Mouse (Mus musculus) kidney, embryonic 16.5 days (tissue): ENCODE results near the gene Slc31a1. TPM values are rescaled to one million over a fixed set of nuclear protein-coding genes. Genes with fewer than 3 reads are reported as not detected.

Experiments used
- ATAC-seq: fragments of 200-750 bp; cut with Nextera tagmentation; 2 replicates; pipeline ENCODE4 v1.8.0; 2017; ENCODE audit warnings: moderate TSS enrichment; ENCODE audit not compliant: low FRiP score, low TSS enrichment
- H3K27ac ChIP-seq: fragments of 300-500 bp; sonication (generic); 2 replicates; pipeline ENCODE4 v1.5.1; 2014; ENCODE audit warnings: low read length
- H3K27me3 ChIP-seq: fragments of 300-500 bp; sonication (generic); 2 replicates; pipeline ENCODE4 v1.6.1; 2014; ENCODE audit warnings: low read length, control low read depth, mixed read lengths; ENCODE audit not compliant: insufficient read depth
- H3K36me3 ChIP-seq: fragments of 300-500 bp; sonication (generic); 2 replicates; pipeline ENCODE4 v1.6.1; 2014; ENCODE audit warnings: low read length, control low read depth, mixed read lengths; ENCODE audit not compliant: insufficient read depth
- H3K4me1 ChIP-seq: fragments of 300-500 bp; sonication (generic); 2 replicates; pipeline ENCODE4 v1.6.1; 2014; ENCODE audit warnings: low read length, control low read depth, mixed read lengths; ENCODE audit not compliant: insufficient read depth
- H3K4me2 ChIP-seq: fragments of 300-500 bp; sonication (generic); replicated peaks from 2 replicates; pipeline ENCODE4 v1.6.1; 2014; ENCODE audit warnings: low read depth, low read length
- H3K4me3 ChIP-seq: fragments of 300-500 bp; sonication (generic); 2 replicates; pipeline ENCODE4 v1.5.1; 2014; ENCODE audit warnings: mild to moderate bottlenecking, low read length
- H3K9ac ChIP-seq: fragments of 300-500 bp; sonication (generic); replicated peaks from 2 replicates; pipeline ENCODE4 v1.6.1; 2014; ENCODE audit warnings: low read length
- H3K9me3 ChIP-seq: fragments of 300-500 bp; sonication (generic); 2 replicates; pipeline ENCODE4 v1.6.1; 2016; ENCODE audit warnings: low read length, control low read depth
- WGBS: fragments of 180-500 bp; shearing (Covaris S2); extraction: QIAGEN DNeasy Blood & Tissue Kit; methylation state at CpG from one replicate; pipeline ENCODE4 v1.1.7; 2014; 5-methylcytosine and 5-hydroxymethylcytosine counted together
- polyA plus RNA-seq: library from polyadenylated mRNA; unstranded; fragments of >200 nt; fragmentation: Nextera tagmentation; extraction: Ambion mirVana; gene quantifications from 2 replicates; pipeline ENCODE4 v1.2.1, GENCODE M21; 2015

Gene Slc31a1
- polyA plus RNA-seq, 1 experiment from 2014 or later = 61.2 TPM

- 94% methylated on average over 8 of the region's 8 CpGs for WGBS
- Histone ChIP-seq H3K4me2 (no peak overlapping the region), H3K27ac (no peak overlapping the region), H3K4me1 (no peaks in the 10 kb centered on the region), H3K27me3 (no peaks in the 10 kb centered on the region), H3K36me3 (peaks cover 92% of the 10 kb centered on the region), H3K4me3 (no peak overlapping the region), H3K9ac (no peak overlapping the region), H3K9me3 (no peaks in the 10 kb centered on the region)
- no peak for ATAC-seq
Observed at GRCm38 (mm10) chr4:62418448-62418847, 57.9 kb downstream of the Slc31a1 start.

DNA sequence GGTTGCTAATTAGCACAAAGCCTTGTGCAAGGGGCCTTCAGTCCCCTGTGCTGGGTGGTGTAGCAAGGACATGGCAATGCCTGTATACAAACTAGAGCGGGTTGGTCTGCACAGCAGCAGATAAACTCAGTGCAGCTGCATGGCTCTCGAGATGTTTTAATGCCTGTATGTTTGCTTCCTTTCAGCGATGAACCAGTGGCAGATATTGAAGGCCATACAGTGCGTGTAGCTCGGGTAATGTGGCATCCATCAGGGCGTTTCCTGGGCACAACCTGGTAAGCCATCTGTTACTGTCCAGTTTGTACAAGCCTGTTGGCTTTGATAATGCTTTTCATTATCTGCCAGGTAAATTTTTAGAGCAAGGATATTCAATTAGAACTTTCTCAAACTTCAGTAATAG, 58.6 kb downstream of the Slc31a1 start:
- Histone ChIP-seq H3K9ac (no peak overlapping the region), H3K4me2 (no peak overlapping the region), H3K27me3 (no peaks in the 10 kb centered on the region), H3K9me3 (no peaks in the 10 kb centered on the region), H3K4me1 (no peaks in the 10 kb centered on the region), H3K4me3 (no peak overlapping the region), H3K27ac (no peak overlapping the region), H3K36me3 (peaks cover 93% of the 10 kb centered on the region)
- ATAC-seq = no peak
- WGBS = 97% methylated on average over 6 of the region's 6 CpGs

GRCm38 (mm10) chr4:62425891-62426290, 65.4 kb downstream of the Slc31a1 start:
- Histone ChIP-seq H3K9me3 (no peaks in the 10 kb centered on the region), H3K4me3 (no peak overlapping the region), H3K36me3 (peaks cover 45% of the 10 kb centered on the region)

GRCm38 (mm10) chr4:62427978-62428758, 67.6 kb downstream of the Slc31a1 start:
- 78% methylated on average over 17 of the region's 17 CpGs for WGBS
- H3K9me3 ChIP-seq = no peaks in the 10 kb centered on the region
- no peak overlapping the region for H3K27ac ChIP-seq
- H3K9ac ChIP-seq = no peak overlapping the region
- peak; percentile 49 for ATAC-seq
- no peak overlapping the region for H3K4me3 ChIP-seq
- no peaks in the 10 kb centered on the region for H3K27me3 ChIP-seq
- peaks cover 22% of the 10 kb centered on the region for H3K36me3 ChIP-seq
- no peak overlapping the region for H3K4me2 ChIP-seq
- no peaks in the 10 kb centered on the region for H3K4me1 ChIP-seq

More at GRCm38 (mm10) chr4:62425891-62426290, 65.4 kb downstream of the Slc31a1 start:
- Histone ChIP-seq H3K9ac (no peak overlapping the region), H3K27ac (no peak overlapping the region), H3K4me1 (no peaks in the 10 kb centered on the region), H3K4me2 (no peak overlapping the region), H3K27me3 (no peaks in the 10 kb centered on the region)
- WGBS = 95% methylated on average over 4 of the region's 4 CpGs
- ATAC-seq = no peak

DNA sequence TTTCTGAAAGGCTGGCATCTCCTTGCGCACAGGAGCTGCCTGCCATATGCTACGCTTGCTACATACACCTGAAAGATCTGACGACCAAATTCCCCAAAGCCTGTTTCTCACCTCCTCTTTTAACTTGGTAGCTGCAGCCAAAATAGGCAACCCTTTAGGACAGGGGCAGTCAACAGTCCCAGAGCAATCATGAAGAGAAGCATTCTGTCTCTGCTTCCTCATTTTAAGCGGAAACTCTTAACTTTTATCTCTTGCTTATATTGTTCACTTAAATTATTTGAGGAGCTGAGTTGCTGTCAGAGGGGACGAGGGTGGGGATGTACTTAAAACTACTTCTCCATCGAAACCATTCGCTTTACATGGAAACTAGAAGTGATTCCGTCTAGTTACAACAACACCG, 69.1 kb downstream of the Slc31a1 start:
- Histone ChIP-seq H3K9me3 (no peaks in the 10 kb centered on the region), H3K4me2 (no peak overlapping the region), H3K4me3 (no peak overlapping the region), H3K27me3 (no peaks in the 10 kb centered on the region), H3K36me3 (peaks cover 11% of the 10 kb centered on the region; the same call in 1 of the 2 replicates), H3K27ac (no peak overlapping the region), H3K9ac (no peak overlapping the region), H3K4me1 (no peaks in the 10 kb centered on the region)
- no peak for ATAC-seq
- 86% methylated on average over 9 of the region's 9 CpGs for WGBS

- Histone ChIP-seq H3K4me2 (no peak overlapping the region), H3K27me3 (no peaks in the 10 kb centered on the region), H3K4me3 (no peak overlapping the region), H3K36me3 (peaks cover 1% of the 10 kb centered on the region; the same call in 1 of the 2 replicates), H3K9ac (no peak overlapping the region), H3K4me1 (no peaks in the 10 kb centered on the region), H3K9me3 (no peaks in the 10 kb centered on the region), H3K27ac (no peak overlapping the region)
- ATAC-seq = no peak
Observed at GRCm38 (mm10) chr4:62430678-62431077, 70.2 kb downstream of the Slc31a1 start.

GRCm38 (mm10) chr4:62431522-62431921, 71.0 kb downstream of the Slc31a1 start:
- ATAC-seq = no peak
- Histone ChIP-seq H3K36me3 (no peaks in the 10 kb centered on the region; the same call in 1 of the 2 replicates), H3K4me3 (no peak overlapping the region), H3K9ac (no peak overlapping the region), H3K4me1 (no peaks in the 10 kb centered on the region), H3K27ac (no peak overlapping the region), H3K9me3 (no peaks in the 10 kb centered on the region), H3K27me3 (no peaks in the 10 kb centered on the region), H3K4me2 (no peak overlapping the region)
- 86% methylated on average over 4 of the region's 4 CpGs for WGBS

DNA sequence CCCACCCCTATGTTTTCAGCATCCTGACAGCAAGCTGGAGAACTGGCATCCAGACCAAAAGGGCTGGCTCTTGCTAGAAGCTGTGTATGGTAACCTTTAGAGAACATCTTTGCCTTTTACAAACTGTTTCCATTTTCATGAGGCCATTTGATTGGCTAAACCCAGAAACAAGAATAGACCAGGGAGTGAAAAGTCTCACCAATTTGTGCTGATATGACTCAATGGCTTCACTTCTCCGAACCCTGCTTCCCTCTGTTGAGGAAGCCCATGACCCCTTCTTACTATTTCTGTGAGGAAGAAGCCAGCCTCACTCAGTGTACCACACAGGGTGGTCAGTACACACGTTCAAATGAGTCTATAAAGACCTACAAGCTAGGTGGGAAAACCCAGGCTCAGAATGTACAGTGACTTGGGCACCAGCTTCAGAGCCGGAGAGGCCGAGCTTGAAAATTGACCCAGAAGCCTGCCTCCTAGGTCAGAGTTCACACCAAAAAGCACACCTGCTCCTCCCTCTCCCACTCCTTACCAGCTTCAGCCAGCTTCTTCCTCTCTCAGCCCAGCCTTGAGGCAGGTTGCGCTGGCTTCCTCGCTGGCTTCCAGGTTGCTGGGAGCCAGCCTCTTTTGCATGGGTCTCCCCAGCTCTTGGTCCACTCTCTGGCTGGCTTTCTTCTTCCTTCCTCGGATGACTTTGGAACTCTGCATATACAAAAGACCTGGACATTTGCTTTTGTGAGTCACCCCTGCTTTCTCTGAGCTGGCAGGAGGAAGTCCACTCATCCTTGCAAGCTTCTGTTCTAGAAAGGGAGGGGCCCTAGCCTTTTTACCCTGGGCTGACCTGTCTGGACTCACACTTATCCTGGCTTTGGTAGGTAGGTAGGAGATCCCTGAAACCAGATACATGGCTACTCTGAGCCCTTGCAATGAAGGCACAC, 73.7 kb downstream of the Slc31a1 start:
- Histone ChIP-seq H3K9me3 (no peaks in the 10 kb centered on the region), H3K4me2 (no peak overlapping the region), H3K4me1 (no peaks in the 10 kb centered on the region), H3K27ac (no peak overlapping the region), H3K36me3 (no peaks in the 10 kb centered on the region), H3K4me3 (no peak overlapping the region), H3K9ac (no peak overlapping the region), H3K27me3 (no peaks in the 10 kb centered on the region)
- WGBS = 71% methylated on average over 7 of the region's 7 CpGs
- ATAC-seq = no peak

GRCm38 (mm10) chr4:62435081-62435480, 74.6 kb downstream of the Slc31a1 start, which contains the start of gene Rnf183:
TSS of gene Rnf183 (minus strand) at chr4:62435252.
- H3K4me1 ChIP-seq = no peaks in the 10 kb centered on the region
- H3K4me2 ChIP-seq = no peak within 1 kb of the TSS
- ATAC-seq = no peak
- no peak within 1 kb of the TSS for H3K4me3 ChIP-seq
- no peak within 1 kb of the TSS for H3K27ac ChIP-seq
- H3K9ac ChIP-seq = no peak within 1 kb of the TSS
- no peaks in the 10 kb centered on the region for H3K27me3 ChIP-seq
- 85% methylated on average over 6 of the region's 6 CpGs for WGBS
- H3K9me3 ChIP-seq = no peaks in the 10 kb centered on the region
- no peaks in the 10 kb centered on the region for H3K36me3 ChIP-seq
